Mouse (Mus musculus): ENCODE data around the gene Tex45. TPM values are rescaled to one million over a fixed set of nuclear protein-coding genes. Genes with fewer than 3 reads are reported as not detected.

The Tex45 gene
- polyA plus RNA-seq, 1 experiment from 2014 or later: not detected

DNA sequence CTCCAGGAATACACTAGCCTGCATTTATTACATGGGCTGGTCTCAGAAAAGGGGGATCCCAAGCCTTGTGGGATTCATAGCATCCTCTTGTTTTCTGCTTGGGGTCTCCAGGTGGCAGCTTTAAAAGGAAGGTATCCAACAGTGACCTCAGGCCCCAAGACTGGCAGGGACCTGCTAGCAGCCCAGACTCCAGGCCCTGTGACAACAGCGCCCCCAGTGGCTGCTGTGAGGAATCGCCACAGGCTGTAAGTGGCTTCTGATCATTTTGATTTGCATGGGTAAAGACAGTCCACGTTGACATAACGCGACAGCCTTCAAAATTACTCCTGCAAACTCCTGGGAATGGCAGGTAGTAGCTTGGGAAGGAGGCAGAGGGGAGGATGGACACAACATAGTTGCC, 20.0 kb upstream of the Tex45 start:
- H3K9me3 ChIP-seq (replicated peaks; ENCODE audit: control insufficient read depth, low read length): no peaks in the 10 kb centered on the region
- H3K27ac ChIP-seq (ENCODE audit: low read length): no peak overlapping the region
- no peaks in the 10 kb centered on the region for H3K27me3 ChIP-seq (ENCODE audit: control insufficient read depth, insufficient read depth, low read length)
- no peak overlapping the region for H3K4me2 ChIP-seq (ENCODE audit: low read depth, low read length)
- no peaks in the 10 kb centered on the region for H3K4me1 ChIP-seq (ENCODE audit: control insufficient read depth, insufficient read depth, low read length)
- peaks cover 66% of the 10 kb centered on the region for H3K36me3 ChIP-seq (ENCODE audit: control insufficient read depth, insufficient read depth)
- no peak for ATAC-seq (replicated peaks; ENCODE audit: extremely low read depth, insufficient read depth, low FRiP score)
- no peak overlapping the region for H3K4me3 ChIP-seq (ENCODE audit: low read length)
- WGBS: 31% methylated on average over 5 of the region's 5 CpGs
- no peak overlapping the region for H3K9ac ChIP-seq (ENCODE audit: low read length)

DNA sequence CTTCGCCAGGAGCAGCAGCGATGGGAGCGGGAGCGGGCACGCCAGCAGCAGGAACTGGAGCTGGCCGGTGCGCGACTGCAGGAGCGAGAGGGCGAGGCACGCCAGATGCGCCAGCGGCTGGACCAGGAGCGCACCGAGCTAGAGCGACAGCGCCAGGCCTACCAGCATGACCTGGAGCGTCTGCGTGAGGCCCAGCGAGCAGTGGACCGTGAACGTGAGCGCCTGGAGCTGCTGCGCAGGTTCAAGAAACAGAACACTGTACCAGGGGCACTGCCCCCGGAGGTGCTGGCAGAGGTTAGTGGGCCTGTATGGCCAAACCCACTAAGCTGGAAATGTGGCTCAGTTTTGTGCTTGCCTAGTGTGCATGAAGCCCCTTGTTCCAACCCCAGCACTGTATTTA, 18.7 kb upstream of the Tex45 start:
- Histone ChIP-seq H3K9me3 (replicated peaks; ENCODE audit: control insufficient read depth, low read length) (no peaks in the 10 kb centered on the region), H3K4me3 (ENCODE audit: low read length) (no peak overlapping the region), H3K27me3 (ENCODE audit: control insufficient read depth, insufficient read depth, low read length) (no peaks in the 10 kb centered on the region), H3K27ac (ENCODE audit: low read length) (no peak overlapping the region), H3K4me1 (ENCODE audit: control insufficient read depth, insufficient read depth, low read length) (no peaks in the 10 kb centered on the region), H3K36me3 (ENCODE audit: control insufficient read depth, insufficient read depth) (peaks cover 71% of the 10 kb centered on the region), H3K9ac (ENCODE audit: low read length) (no peak overlapping the region), H3K4me2 (ENCODE audit: low read depth, low read length) (no peak overlapping the region)
- no peak for ATAC-seq (replicated peaks; ENCODE audit: extremely low read depth, insufficient read depth, low FRiP score)
- WGBS: 98% methylated on average over 25 of the region's 25 CpGs

DNA sequence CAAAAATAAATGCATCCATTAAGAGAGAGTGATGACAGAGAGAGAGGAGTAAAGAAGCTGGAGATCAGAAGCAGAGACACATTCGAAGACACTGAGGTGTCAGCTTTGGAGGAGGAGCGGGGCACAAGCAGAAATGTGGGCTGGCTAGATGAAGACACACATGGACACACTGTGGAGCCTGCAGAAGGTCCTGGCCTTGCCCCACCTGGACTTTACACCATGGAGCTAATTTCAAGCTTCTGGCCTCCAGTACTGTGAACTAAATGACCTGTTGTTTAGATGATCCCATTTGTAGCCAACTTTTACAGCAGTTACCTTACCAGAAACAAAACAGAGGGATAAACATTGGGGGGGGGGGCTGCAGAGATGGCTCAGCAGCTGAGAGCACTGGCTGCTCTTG, 7.4 kb upstream of the Tex45 start:
- no peaks in the 10 kb centered on the region for H3K36me3 ChIP-seq (ENCODE audit: control insufficient read depth, insufficient read depth)
- no peak overlapping the region for H3K9ac ChIP-seq (ENCODE audit: low read length)
- peaks cover 4% of the 10 kb centered on the region for H3K4me1 ChIP-seq (ENCODE audit: control insufficient read depth, insufficient read depth, low read length)
- ATAC-seq (replicated peaks; ENCODE audit: extremely low read depth, insufficient read depth, low FRiP score): no peak
- H3K27ac ChIP-seq (ENCODE audit: low read length): no peak overlapping the region
- no peak overlapping the region for H3K4me3 ChIP-seq (ENCODE audit: low read length)
- no peaks in the 10 kb centered on the region for H3K27me3 ChIP-seq (ENCODE audit: control insufficient read depth, insufficient read depth, low read length)
- no peak overlapping the region for H3K4me2 ChIP-seq (ENCODE audit: low read depth, low read length)
- H3K9me3 ChIP-seq (replicated peaks; ENCODE audit: control insufficient read depth, low read length): no peaks in the 10 kb centered on the region
- WGBS: 88% methylated on average over 2 of the region's 2 CpGs

DNA sequence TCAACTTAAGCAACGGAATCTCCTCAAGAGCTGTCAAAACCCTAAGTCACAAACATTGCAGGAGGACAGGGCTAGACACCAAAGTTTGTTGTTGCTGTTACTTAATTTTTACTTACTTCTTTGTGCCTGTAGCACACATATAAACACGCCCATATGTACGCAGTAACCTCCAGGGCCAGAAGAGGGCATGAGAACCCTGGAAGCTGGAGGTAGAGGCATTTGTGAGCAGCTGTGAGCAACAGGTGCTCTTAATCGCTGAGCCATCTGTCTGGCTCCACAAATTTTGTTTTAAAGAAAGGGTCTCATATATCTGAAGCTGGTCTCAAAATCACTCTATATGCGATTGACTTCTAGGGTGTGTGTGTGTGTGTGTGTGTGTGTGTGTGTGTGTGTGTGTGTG, 6.4 kb upstream of the Tex45 start:
- H3K27me3 ChIP-seq (ENCODE audit: control insufficient read depth, insufficient read depth, low read length): no peaks in the 10 kb centered on the region
- no peaks in the 10 kb centered on the region for H3K36me3 ChIP-seq (ENCODE audit: control insufficient read depth, insufficient read depth)
- no peak for ATAC-seq (replicated peaks; ENCODE audit: extremely low read depth, insufficient read depth, low FRiP score)
- 61% methylated on average over 5 of the region's 5 CpGs for WGBS
- no peak overlapping the region for H3K4me2 ChIP-seq (ENCODE audit: low read depth, low read length)
- no peaks in the 10 kb centered on the region for H3K9me3 ChIP-seq (replicated peaks; ENCODE audit: control insufficient read depth, low read length)
- H3K4me3 ChIP-seq (ENCODE audit: low read length): no peak overlapping the region
- peaks cover 4% of the 10 kb centered on the region for H3K4me1 ChIP-seq (ENCODE audit: control insufficient read depth, insufficient read depth, low read length)
- no peak overlapping the region for H3K9ac ChIP-seq (ENCODE audit: low read length)
- no peak overlapping the region for H3K27ac ChIP-seq (ENCODE audit: low read length)

DNA sequence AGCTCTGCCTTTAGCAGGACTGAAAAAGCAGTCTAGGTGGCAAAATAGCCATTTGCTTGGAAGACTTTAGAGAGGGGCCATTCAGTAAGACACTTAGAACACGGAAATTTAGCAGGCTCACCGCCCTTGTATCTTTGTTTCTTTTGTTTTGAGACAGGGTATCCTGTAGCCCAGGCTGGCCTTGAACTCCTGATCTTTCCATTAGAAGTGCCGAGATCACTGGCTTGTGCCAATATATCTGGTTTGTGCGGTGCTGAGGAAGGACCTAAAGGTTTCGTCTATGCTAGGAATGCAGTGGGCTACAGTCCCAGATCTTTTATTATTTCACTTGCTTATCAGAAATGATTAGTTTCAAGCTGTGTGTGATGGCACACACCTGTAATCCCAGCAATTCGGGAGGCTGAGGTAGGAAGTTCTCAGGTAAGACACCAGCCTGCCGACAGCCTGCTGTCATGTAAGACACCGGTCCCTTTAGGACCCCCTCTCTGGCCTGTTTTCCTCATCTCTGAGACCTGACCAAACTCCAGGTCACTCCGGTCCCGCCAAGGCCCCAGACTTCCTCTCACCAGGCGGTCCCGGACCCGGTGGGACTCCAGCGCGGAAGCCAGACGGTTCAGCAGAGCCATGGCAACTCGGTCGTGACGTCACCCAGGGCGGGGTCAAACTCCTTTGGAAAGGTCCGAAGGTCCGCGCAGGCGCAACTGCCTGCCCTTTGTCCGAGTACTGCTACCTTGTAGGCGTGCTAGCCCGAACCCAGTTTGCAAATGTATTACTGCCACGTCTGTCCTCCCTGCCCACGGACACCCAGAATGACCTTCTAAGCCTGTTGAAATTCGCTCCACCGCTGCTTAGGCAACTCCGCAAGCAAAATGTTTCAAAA, 3.4 kb upstream of the Tex45 start, which contains the start of gene Pex11g:
Gene Pex11g (minus strand): TSS at position 675 of the 880 bp plus-strand sequence.
- ATAC-seq (replicated peaks; ENCODE audit: extremely low read depth, insufficient read depth, low FRiP score): peak; percentile 94
- 6% methylated on average over 32 of the region's 32 CpGs for WGBS

DNA sequence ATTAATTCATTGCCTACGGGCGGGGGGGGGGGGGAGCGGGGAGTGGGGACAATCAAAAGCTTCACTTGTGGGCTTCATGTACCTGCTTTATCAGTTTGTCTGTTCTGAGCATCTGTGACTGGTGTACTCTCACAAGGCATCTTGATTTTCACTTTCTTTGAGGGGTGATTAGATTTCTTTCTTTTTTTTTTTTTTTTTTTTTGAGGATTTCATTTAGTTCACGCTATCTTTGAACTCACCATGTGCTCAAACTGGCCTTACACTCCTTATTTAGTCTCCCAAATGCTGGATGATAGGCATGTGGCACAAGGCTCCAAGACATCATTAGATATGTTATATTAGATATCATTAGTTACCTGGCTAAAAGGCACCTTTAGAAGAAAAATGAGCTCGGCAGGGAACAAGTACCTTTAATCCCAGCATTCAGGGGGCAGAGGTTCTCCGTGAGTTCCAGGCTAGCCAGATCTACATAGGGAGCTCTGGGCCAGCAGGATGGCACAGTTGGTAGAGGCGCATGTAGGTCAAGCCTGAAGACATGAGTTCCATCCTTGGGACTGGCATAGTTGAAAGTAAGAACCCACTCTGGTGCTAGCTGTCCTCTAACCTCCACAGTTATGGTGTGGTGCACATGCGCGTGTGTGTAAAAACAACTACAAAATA, 2.6 kb upstream of the Tex45 start:
- ATAC-seq (replicated peaks; ENCODE audit: extremely low read depth, insufficient read depth, low FRiP score): no peak

More for the DNA sequence above, 3.4 kb upstream of the Tex45 start, which contains the start of gene Pex11g:
- Histone ChIP-seq H3K4me1 (ENCODE audit: control insufficient read depth, insufficient read depth, low read length) (peaks cover 4% of the 10 kb centered on the region), H3K9me3 (replicated peaks; ENCODE audit: control insufficient read depth, low read length) (no peaks in the 10 kb centered on the region), H3K36me3 (ENCODE audit: control insufficient read depth, insufficient read depth) (no peaks in the 10 kb centered on the region), H3K4me2 (ENCODE audit: low read depth, low read length) (peak within 1 kb of the TSS; percentile 83), H3K27me3 (ENCODE audit: control insufficient read depth, insufficient read depth, low read length) (no peaks in the 10 kb centered on the region), H3K4me3 (ENCODE audit: low read length) (peak within 1 kb of the TSS; percentile 71), H3K9ac (ENCODE audit: low read length) (peak within 1 kb of the TSS; percentile 78), H3K27ac (ENCODE audit: low read length) (peak within 1 kb of the TSS; percentile 79)

DNA sequence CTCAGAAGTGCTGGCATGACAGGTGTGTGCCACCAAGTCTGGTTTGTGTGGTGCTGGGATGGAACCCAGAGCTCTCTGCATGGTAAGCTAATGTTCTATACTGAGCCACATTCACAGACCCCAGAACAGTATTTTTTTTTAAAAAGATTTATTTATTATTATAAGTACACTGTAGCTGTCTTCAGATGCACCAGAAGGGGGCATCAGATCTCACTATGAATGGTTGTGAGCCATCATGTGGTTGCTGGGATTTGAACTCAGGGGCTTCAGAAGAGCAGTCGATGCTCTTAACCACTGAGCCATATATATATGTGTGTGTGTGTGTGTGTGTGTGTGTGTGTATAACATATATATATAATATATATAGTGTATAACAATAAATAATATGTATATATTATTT, 1.8 kb upstream of the Tex45 start:
- Histone ChIP-seq H3K27ac (ENCODE audit: low read length) (no peak overlapping the region), H3K4me2 (ENCODE audit: low read depth, low read length) (no peak overlapping the region), H3K4me1 (ENCODE audit: control insufficient read depth, insufficient read depth, low read length) (peaks cover 4% of the 10 kb centered on the region), H3K27me3 (ENCODE audit: control insufficient read depth, insufficient read depth, low read length) (no peaks in the 10 kb centered on the region), H3K36me3 (ENCODE audit: control insufficient read depth, insufficient read depth) (no peaks in the 10 kb centered on the region), H3K9ac (ENCODE audit: low read length) (no peak overlapping the region), H3K4me3 (ENCODE audit: low read length) (no peak overlapping the region), H3K9me3 (replicated peaks; ENCODE audit: control insufficient read depth, low read length) (no peaks in the 10 kb centered on the region)
- ATAC-seq (replicated peaks; ENCODE audit: extremely low read depth, insufficient read depth, low FRiP score): no peak
- WGBS: 100% methylated on average over 1 of the region's 1 CpGs

More for the DNA sequence above, 2.6 kb upstream of the Tex45 start:
- H3K27me3 ChIP-seq (ENCODE audit: control insufficient read depth, insufficient read depth, low read length): no peaks in the 10 kb centered on the region
- no peaks in the 10 kb centered on the region for H3K9me3 ChIP-seq (replicated peaks; ENCODE audit: control insufficient read depth, low read length)
- no peaks in the 10 kb centered on the region for H3K36me3 ChIP-seq (ENCODE audit: control insufficient read depth, insufficient read depth)
- peak overlapping the region; percentile 79 for H3K27ac ChIP-seq (ENCODE audit: low read length)
- peak overlapping the region; percentile 83 for H3K4me2 ChIP-seq (ENCODE audit: low read depth, low read length)
- peak overlapping the region; percentile 71 for H3K4me3 ChIP-seq (ENCODE audit: low read length)
- H3K4me1 ChIP-seq (ENCODE audit: control insufficient read depth, insufficient read depth, low read length): peaks cover 4% of the 10 kb centered on the region
- peak overlapping the region; percentile 78 for H3K9ac ChIP-seq (ENCODE audit: low read length)
- WGBS: 53% methylated on average over 9 of the region's 9 CpGs

DNA sequence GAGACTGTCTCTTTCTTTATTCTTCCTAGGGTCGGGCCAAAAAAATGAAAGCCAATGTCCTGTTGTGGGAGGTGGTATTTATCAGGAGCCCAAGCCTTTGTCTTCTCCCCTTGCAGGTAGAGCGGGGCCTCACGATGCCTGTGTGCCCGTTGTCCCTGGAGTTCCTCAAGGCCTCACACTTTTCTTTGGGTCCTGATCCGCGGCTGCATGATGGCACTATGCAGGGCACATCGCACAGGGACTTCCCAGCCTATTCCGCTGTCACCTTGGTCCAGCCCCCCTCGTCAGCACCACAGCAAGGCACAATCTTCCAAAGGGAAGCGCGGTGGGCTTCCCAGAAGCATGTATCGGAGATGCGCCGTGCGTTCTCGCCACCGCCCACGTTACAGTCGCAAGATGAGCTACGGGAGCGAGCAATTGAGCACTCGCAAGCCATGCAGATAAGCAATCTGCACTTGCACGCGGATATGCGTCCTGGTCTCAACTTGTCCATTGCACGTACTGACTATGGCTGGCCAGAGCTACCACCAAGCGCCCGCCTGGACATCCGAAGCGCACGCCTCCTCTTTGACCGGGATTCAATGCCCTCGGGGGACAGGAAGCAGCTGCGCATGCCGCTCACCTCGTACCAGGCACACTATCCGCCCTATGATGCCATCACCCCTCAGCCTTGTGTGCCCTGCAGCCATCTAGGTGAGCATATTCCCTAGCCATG, 5.2 kb downstream of the Tex45 start:
- peak overlapping the region; percentile 45 for H3K9ac ChIP-seq (ENCODE audit: low read length)
- H3K9me3 ChIP-seq (replicated peaks; ENCODE audit: control insufficient read depth, low read length): no peaks in the 10 kb centered on the region
- peak overlapping the region; percentile 45 for H3K4me3 ChIP-seq (ENCODE audit: low read length)
- WGBS: 21% methylated on average over 37 of the region's 37 CpGs
- H3K4me1 ChIP-seq (ENCODE audit: control insufficient read depth, insufficient read depth, low read length): peaks cover 4% of the 10 kb centered on the region; the same call in 1 of the 2 replicates
- H3K27ac ChIP-seq (ENCODE audit: low read length): no peak overlapping the region
- peaks cover 4% of the 10 kb centered on the region; the same call in 1 of the 2 replicates for H3K27me3 ChIP-seq (ENCODE audit: control insufficient read depth, insufficient read depth, low read length)
- H3K4me2 ChIP-seq (ENCODE audit: low read depth, low read length): peak overlapping the region; percentile 73
- ATAC-seq (replicated peaks; ENCODE audit: extremely low read depth, insufficient read depth, low FRiP score): no peak
- no peaks in the 10 kb centered on the region for H3K36me3 ChIP-seq (ENCODE audit: control insufficient read depth, insufficient read depth)
